Mouse (Mus musculus) heart, embryonic 15.5 days (tissue): ENCODE data around the gene Nt5dc1. TPM values are rescaled to one million over a fixed set of nuclear protein-coding genes. Genes with fewer than 3 reads are reported as not detected.

Experiments
- polyA plus RNA-seq: library from polyadenylated mRNA; unstranded; fragments of >200 nt; fragmentation: Nextera tagmentation; extraction: Ambion mirVana; gene quantifications from 2 replicates; pipeline ENCODE4 v1.2.1, GENCODE M21; 2015

The Nt5dc1 gene
- polyA plus RNA-seq, 1 experiment from 2014 or later, result 5.1 TPM

Other genes starting within 250 kb of the Nt5dc1 start
- gene Dse, start 210.8 kb downstream of the Nt5dc1 start, polyA plus RNA-seq, result 12.4 and 16.1 TPM in 2 replicates
- gene Tspyl1, start 136.4 kb downstream of the Nt5dc1 start, polyA plus RNA-seq, result 69.4 and 72.5 TPM in 2 replicates
- gene Tspyl4, start 121.1 kb downstream of the Nt5dc1 start, polyA plus RNA-seq, result 18.5 and 20.1 TPM in 2 replicates
- 0.16 TPM in 1 of 2 replicates, not detected in the other for gene Col10a1, start 28.6 kb downstream of the Nt5dc1 start, polyA plus RNA-seq
- 3.6 and 4.7 TPM in 2 replicates for gene Frk, start 64.8 kb upstream of the Nt5dc1 start, polyA plus RNA-seq